Mouse (Mus musculus) testis, adult 2 months (tissue): ENCODE data around the gene Bcor. TPM values are rescaled to one million over a fixed set of nuclear protein-coding genes. Genes with fewer than 3 reads are reported as not detected.

Source experiments
- H3K27ac ChIP-seq: fragments of 200-500 bp; 2 replicates; pipeline ENCODE4 v1.5.1; 2012; ENCODE audit warnings: low read depth, low read length; ENCODE audit not compliant: control insufficient read depth, insufficient read depth
- H3K27me3 ChIP-seq: fragments of 200-500 bp; 2 replicates; pipeline ENCODE4 v1.6.1; 2012; ENCODE audit warnings: mild to moderate bottlenecking, low read length, moderate library complexity; ENCODE audit not compliant: control insufficient read depth, insufficient read depth
- H3K36me3 ChIP-seq: fragments of 200-500 bp; 2 replicates; pipeline ENCODE4 v1.6.1; 2012; ENCODE audit warnings: mild to moderate bottlenecking, low read length; ENCODE audit not compliant: control insufficient read depth, insufficient read depth
- H3K4me1 ChIP-seq: fragments of 200-500 bp; 2 replicates; pipeline ENCODE4 v1.6.1; 2012; ENCODE audit warnings: low read length; ENCODE audit not compliant: control insufficient read depth, insufficient read depth
- H3K4me3 ChIP-seq: fragments of 200-500 bp; 2 replicates; pipeline ENCODE4 v1.5.1; 2012; ENCODE audit warnings: low read depth, mild to moderate bottlenecking, low read length, moderate library complexity, mixed read lengths; ENCODE audit not compliant: control insufficient read depth
- CTCF ChIP-seq: fragments of 200-500 bp; IDR thresholded peaks from 2 replicates; pipeline ENCODE4 v1.5.1; 2012; ENCODE audit warnings: low read depth, mild to moderate bottlenecking, inconsistent platforms, low read length, moderate library complexity; ENCODE audit not compliant: control insufficient read depth, insufficient read depth, insufficient replicate concordance
- POLR2A ChIP-seq: fragments of 200-500 bp; IDR thresholded peaks from 2 replicates; pipeline ENCODE4 v1.6.1; 2012; ENCODE audit warnings: low read depth, mild to moderate bottlenecking, inconsistent platforms, low read length, moderate library complexity; ENCODE audit not compliant: control insufficient read depth
- polyA plus RNA-seq: library from polyadenylated mRNA; depleted of rRNA; stranded (reverse); fragments of >200 nt; gene quantifications from 2 replicates; pipeline ENCODE4 v1.2.3, GENCODE M21; 2012; rRNA removed

Bcor gene
- polyA plus RNA-seq, result 0.65 and 0.72 TPM in 2 replicates

DNA sequence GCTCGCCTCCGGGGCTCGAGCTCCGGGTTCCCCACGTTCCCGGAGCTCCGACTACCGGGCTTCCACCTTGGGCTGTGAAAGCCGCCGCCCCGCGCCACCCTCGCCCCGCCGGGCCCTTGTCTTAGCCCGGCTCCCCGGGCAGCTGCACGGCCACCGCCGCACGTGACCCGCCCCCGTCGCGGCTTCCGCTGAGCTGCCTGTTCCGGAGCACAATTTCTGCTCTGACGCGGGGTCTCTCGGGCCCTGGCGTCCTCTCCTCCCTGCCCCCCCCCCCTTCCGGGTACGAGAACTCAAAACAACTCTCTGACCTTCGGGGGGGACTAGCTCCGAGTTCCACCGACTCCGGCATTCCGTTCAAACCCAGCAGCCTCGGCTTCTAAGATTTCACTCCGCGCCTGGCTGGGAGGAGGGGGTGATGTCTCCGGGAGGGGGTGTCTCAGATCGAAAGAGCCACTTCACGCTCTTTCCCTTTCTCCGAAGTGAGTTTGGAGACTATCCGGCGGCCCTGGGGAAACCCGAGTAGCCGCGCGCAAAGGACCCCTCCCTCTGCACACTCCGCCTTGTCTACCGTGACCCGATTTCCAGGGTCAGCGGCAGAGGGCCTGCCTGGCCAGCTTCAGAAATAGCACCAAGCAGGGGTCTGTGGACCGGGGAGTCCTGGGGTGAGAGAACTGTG, at the start of gene Bcor:
Bcor (minus strand) TSS at position 375 of the 676 bp plus-strand sequence.
- H3K27me3 ChIP-seq, result no peaks in the 10 kb centered on the region
- peaks cover 23% of the 10 kb centered on the region for H3K4me1 ChIP-seq
- peak within 1 kb of the TSS; percentile 54 for H3K4me3 ChIP-seq
- no peak within 1 kb of the TSS for H3K27ac ChIP-seq
- no peaks in the 10 kb centered on the region for H3K36me3 ChIP-seq
- TF ChIP-seq CTCF (no peak), POLR2A (no peak)

- TF ChIP-seq POLR2A, result no peak
- no peak for TF ChIP-seq CTCF
- Histone ChIP-seq H3K36me3 (no peaks in the 10 kb centered on the region), H3K4me3 (no peak overlapping the region), H3K27ac (no peak overlapping the region), H3K4me1 (no peaks in the 10 kb centered on the region), H3K27me3 (no peaks in the 10 kb centered on the region)
Observed at GRCm38 (mm10) chrX:12202951-12203350, 42.8 kb upstream of the Bcor start.

GRCm38 (mm10) chrX:12201111-12201510, 41.0 kb upstream of the Bcor start:
- TF ChIP-seq CTCF, result no peak
- TF ChIP-seq POLR2A, result no peak
- no peak overlapping the region for H3K27ac ChIP-seq
- H3K27me3 ChIP-seq, result no peaks in the 10 kb centered on the region
- no peak overlapping the region for H3K4me3 ChIP-seq
- no peaks in the 10 kb centered on the region for H3K36me3 ChIP-seq
- no peaks in the 10 kb centered on the region for H3K4me1 ChIP-seq

GRCm38 (mm10) chrX:12195234-12195919, 35.2 kb upstream of the Bcor start:
- H3K36me3 ChIP-seq, result no peaks in the 10 kb centered on the region
- H3K27ac ChIP-seq, result no peak overlapping the region
- TF ChIP-seq CTCF (no peak), POLR2A (no peak)
- no peaks in the 10 kb centered on the region for H3K27me3 ChIP-seq
- no peak overlapping the region for H3K4me3 ChIP-seq
- H3K4me1 ChIP-seq, result no peaks in the 10 kb centered on the region

DNA sequence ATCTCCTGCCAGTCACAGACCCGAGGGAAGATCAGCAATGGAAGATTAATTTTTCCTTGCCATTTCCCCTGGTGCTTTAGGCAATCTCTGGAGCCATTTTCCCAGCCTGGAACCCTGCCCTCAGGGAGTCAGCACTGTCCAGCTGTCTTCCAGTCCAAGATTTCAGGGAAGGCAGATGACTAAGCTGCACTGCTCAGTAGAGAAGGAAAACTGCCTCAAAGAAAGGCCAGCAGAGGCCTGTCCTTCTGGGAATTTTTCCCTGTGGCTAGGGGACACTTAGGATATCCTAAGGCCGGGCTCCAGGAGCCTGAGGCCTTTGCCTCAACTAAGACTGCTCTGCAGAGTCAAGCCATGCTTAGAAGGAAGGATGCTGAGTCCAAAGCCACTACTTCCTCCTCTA, 32.2 kb upstream of the Bcor start:
- H3K27ac ChIP-seq, result no peak overlapping the region
- no peak overlapping the region for H3K4me3 ChIP-seq
- H3K27me3 ChIP-seq, result no peaks in the 10 kb centered on the region
- no peak for TF ChIP-seq CTCF
- TF ChIP-seq POLR2A, result no peak
- no peaks in the 10 kb centered on the region for H3K4me1 ChIP-seq
- H3K36me3 ChIP-seq, result no peaks in the 10 kb centered on the region

DNA sequence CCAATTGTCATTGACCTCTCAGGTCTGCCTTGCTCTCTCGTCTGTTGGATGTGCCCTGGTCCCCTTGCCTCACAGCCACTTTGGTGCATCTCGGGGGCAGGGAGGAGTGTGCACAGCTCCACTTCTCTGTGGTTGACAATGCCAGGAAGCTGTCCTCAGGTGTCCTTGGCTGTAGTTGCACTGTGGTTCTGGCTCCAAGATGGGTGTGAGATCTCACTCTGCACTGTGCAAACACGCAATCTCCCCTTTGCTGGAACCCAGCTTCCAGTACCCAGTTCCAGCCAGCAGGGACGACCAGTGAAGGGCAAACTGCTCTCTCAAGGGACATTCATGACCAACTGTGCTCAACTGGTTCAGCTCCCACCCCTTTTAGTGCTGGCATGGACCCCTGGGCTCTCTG, 29.4 kb upstream of the Bcor start:
- H3K27me3 ChIP-seq, result no peaks in the 10 kb centered on the region
- H3K4me3 ChIP-seq, result no peak overlapping the region
- TF ChIP-seq CTCF (no peak), POLR2A (no peak)
- no peaks in the 10 kb centered on the region for H3K36me3 ChIP-seq
- no peak overlapping the region for H3K27ac ChIP-seq
- no peaks in the 10 kb centered on the region for H3K4me1 ChIP-seq

- no peaks in the 10 kb centered on the region for H3K36me3 ChIP-seq
- H3K4me3 ChIP-seq, result no peak overlapping the region
- no peak overlapping the region for H3K27ac ChIP-seq
- no peak for TF ChIP-seq POLR2A
- TF ChIP-seq CTCF, result no peak
- H3K4me1 ChIP-seq, result no peaks in the 10 kb centered on the region
- no peaks in the 10 kb centered on the region for H3K27me3 ChIP-seq
Observed at GRCm38 (mm10) chrX:12175198-12175960, 15.2 kb upstream of the Bcor start.
